Mouse (Mus musculus) layer of hippocampus, adult 18-20 months (tissue): ENCODE measurements around the gene Lzts2. TPM values are rescaled to one million over a fixed set of nuclear protein-coding genes. Genes with fewer than 3 reads are reported as not detected.

Experiments
- DNase-seq, 2 experiments: peaks; one replicate each; pipeline ENCODE4 v3.0.0; 2022; ENCODE audit warnings: low spot score in 2 of 2
- total RNA-seq, 2 experiments: library from RNA; stranded (reverse); gene quantifications; 2 replicates each; pipeline ENCODE4 v1.2.3; 2021

Lzts2 gene
- total RNA-seq, 2 experiments from 2014 or later: 32.0 to 35.6 TPM

- no peak for DNase-seq
Observed at GRCm38 (mm10) chr19:45002301-45002700, 11.9 kb upstream of the Lzts2 start.

- no peak for DNase-seq
Observed at GRCm38 (mm10) chr19:45003740-45004516, 10.3 kb upstream of the Lzts2 start.

- no peak for DNase-seq
Observed at GRCm38 (mm10) chr19:45005444-45005843, 8.8 kb upstream of the Lzts2 start, which contains the start of gene Twnk. TSS of gene Twnk (plus strand) at chr19:45005663.

- peak; percentile 94 to 96 for DNase-seq
Observed at GRCm38 (mm10) chr19:45005957-45006712, 8.1 kb upstream of the Lzts2 start, which contains the start of gene Mrpl43. TSS of gene Mrpl43 (minus strand) at chr19:45006442.

- no peak for DNase-seq
Observed at GRCm38 (mm10) chr19:45007021-45007420, 7.2 kb upstream of the Lzts2 start.

GRCm38 (mm10) chr19:45007425-45008191 is 6.6 kb upstream of the Lzts2 start:
- no peak for DNase-seq

- no peak for DNase-seq
Observed at GRCm38 (mm10) chr19:45010646-45011045, 3.6 kb upstream of the Lzts2 start.

GRCm38 (mm10) chr19:45012219-45012618 is 2.0 kb upstream of the Lzts2 start:
- no peak for DNase-seq

GRCm38 (mm10) chr19:45012636-45013035 is 1.6 kb upstream of the Lzts2 start:
- peak in 1 of 2 experiments; percentile 60 for DNase-seq

- no peak for DNase-seq
Observed at GRCm38 (mm10) chr19:45013581-45014225, 511 bp upstream of the Lzts2 start.

- no peak for DNase-seq
Observed at GRCm38 (mm10) chr19:45014981-45015402, 778 bp downstream of the Lzts2 start.

GRCm38 (mm10) chr19:45015518-45016281 is 1.5 kb downstream of the Lzts2 start:
- no peak for DNase-seq

GRCm38 (mm10) chr19:45016341-45017215 is 2.4 kb downstream of the Lzts2 start:
- DNase-seq: peak in 1 of 2 experiments; percentile 62

GRCm38 (mm10) chr19:45017216-45017771 is 3.1 kb downstream of the Lzts2 start:
- peak in 1 of 2 experiments; percentile 77 for DNase-seq

GRCm38 (mm10) chr19:45017909-45018308 is 3.7 kb downstream of the Lzts2 start:
- peak; percentile 67 to 78 for DNase-seq

- DNase-seq: no peak
Observed at GRCm38 (mm10) chr19:45018351-45018831, 4.2 kb downstream of the Lzts2 start.

GRCm38 (mm10) chr19:45020348-45020747 is 6.1 kb downstream of the Lzts2 start:
- no peak for DNase-seq

GRCm38 (mm10) chr19:45021362-45021761 is 7.1 kb downstream of the Lzts2 start:
- no peak for DNase-seq

- no peak for DNase-seq
Observed at GRCm38 (mm10) chr19:45023993-45024392, 9.8 kb downstream of the Lzts2 start.
